Mouse (Mus musculus): ENCODE measurements around the gene Fmod.

- no peak for TF ChIP-seq POLR2A (IDR thresholded peaks at IDR 0.05; ENCODE audit: control insufficient read depth, low read depth, low read length)
- no peak for TF ChIP-seq CTCF (IDR thresholded peaks at IDR 0.05; ENCODE audit: control insufficient read depth, insufficient read depth, insufficient replicate concordance, low read depth, low read length)
Observed at GRCm38 (mm10) chr1:134062411-134063085, 25.5 kb downstream of the Fmod start.
